Mouse (Mus musculus) adrenal gland (tissue): ENCODE data around the gene B230118H07Rik.

ENCODE experiments used
- intact Hi-C: fragments of 180-260 bp; cut with DNase I; formaldehyde crosslinking; loops from one replicate; pipeline ENCODE4 v1.15.1; 2025

Gene B230118H07Rik

DNA sequence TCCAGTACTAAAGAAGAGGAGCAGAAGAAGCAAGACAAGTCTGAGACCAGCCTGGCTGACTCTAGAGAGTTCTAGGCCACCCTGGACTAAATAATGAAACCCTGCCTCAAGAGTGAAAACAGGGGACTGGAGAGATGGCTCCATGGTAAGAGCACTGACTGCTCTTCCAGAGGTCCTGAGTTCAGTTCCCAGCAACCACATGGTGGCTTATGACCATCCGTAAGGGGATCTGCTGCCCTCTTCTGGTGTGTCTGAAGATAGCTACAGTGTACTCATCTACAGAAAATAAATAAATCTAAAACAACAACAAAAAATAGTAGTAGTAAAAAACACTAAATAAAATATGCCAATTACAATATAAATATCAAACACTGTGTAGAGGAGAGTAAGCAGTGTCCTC lies 3.5 kb downstream of the B230118H07Rik start:
- intact Hi-C loops = no loop called here

DNA sequence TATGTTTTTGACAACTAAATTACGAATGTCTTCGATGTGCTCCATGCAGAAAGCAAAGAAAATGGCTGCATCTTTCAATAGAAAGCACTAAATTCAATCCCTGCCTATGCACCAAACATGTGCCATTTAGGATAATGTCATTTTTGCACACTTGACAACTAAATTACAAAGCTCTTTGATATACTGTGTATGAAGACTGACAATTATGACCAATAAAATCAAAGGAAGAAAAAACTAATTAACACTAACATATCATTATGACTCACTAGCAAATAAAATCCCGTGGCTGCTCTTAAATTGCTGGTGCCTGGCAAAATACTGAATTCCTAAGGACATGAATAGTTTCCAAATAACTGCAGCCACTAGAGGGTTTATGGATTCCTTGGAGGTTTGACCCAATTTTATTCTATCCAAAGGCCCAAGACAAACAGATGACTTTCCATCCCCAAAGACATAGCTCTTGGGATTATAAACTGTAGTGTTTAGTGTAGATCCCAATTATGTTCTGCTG lies 9.4 kb downstream of the B230118H07Rik start:
- intact Hi-C loops = no loop called here

DNA sequence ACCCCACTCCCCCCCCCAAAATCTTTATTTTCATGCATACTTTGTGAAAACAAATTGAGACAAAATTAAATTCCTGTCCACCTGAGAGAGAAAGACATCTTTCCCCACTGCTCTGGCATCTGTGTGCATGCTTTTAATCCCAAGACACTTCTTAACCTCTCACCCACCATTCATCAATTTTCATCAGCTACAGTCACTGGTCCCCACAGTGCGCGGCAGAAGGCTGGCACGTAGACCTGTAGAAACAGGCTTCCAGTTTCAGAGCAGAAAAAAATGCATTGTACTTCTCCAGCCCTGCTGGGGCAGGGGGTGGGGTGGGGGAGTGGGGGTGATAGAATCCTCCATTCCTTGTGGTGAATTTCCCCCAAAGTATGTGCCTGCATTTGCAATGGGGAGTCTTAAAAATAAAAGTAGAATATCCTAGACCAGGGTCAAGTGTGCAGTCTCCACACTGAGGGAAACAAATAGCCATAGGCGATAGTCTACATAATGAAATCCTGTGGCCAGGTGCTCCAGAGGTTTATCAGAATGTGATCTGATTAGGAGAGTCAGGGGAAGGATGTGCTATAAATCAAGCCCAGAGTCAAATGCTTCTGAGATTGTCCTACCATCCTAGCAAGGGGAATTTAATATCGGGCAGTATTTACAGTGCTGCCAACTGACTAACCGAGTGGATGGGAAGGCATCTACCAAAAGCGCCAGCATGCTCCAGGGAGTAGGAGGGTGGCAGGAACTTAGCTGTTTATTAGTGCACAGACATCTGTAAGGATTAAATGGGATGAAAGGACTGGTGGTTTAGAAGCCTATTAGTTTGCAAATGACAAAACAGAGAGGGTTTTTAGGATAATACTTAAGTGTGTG lies 10.1 kb downstream of the B230118H07Rik start:
- intact Hi-C loops = no loop called here

DNA sequence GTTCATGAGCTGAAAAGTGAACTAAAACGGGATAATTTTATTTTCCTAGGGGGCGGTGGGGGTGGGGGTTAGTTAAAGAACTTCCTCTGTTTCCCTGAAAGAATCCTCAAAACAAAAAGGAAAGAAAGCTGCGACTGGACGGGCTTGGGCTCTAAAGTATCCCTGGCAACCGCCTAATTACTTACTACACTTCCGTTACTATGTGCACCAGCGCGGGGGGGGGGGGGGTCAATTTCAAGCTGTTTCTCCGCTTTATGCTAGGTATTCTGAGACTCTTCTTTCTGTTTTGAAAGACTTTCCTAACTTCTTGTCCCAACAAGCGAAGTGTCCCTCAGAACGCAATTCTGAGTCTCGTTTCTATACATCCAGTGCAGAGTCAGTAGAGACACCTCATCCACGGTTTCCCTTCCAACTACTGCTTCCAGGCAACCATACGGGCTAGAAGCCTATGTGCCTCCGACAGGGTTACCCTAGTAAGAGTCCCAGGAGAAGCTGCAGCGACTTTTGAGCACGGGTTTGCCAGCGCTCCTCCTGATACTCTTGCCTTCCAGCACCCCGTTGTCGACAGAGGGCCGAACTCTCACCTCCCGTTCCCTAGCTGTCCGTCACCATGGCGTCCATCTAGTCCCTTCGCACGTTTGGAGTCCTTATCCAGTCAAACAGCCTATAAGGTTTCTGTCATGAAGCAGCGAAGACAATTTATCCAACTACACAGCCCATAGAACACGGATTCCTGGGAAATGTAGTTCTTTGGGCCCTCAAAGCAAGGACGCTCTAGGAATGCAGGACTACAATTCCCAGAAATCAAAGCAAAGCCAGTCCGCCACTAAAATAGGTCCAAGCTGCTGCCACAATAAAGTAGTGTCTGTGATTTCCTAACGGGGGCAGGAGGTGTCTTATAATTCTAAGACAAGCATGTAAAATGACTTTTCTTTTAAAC lies 20.8 kb downstream of the B230118H07Rik start:
- intact Hi-C loops = no loop called here

DNA sequence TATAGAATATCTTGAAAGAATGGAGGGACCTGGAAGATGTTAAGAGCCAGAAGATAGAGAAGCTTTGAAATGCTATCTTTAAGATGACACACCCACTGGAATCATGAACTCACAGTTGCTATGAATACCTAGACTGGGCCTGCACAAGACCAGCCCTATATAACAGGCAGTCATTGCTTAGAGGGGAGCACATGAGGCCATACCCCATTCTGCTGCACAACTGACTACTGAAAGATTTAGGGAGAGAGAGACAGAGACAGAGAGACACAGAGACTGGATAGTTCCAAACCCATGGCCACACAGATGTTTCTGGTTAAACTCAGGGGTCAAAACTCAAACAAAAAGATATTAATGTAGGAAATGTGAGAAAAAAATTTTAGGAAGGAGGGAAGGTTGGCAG lies 22.1 kb downstream of the B230118H07Rik start:
- intact Hi-C loops = no loop called here

DNA sequence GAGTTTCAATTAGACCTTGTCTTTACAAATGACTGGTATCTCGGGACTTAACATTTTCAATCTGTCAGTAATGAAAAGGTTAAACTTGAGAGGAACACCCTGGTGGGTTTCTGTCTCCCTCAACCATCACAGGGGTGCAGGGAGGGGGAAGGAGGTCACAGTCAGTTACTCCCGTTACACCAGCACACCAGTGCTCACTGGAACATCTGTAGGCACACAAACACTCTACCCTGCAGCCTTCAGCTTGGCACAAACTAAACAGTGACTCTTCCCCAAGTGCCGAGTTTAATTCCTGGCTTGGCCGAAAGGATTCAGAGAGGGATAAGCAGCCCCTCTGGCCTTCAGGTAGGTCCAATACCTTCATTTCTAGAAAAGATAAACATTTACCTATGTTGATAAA lies 24.8 kb downstream of the B230118H07Rik start, which contains the start of gene Rag2:
Gene Rag2, plus strand, starts transcription at position 193 of the 400 bp plus-strand sequence.
- intact Hi-C loops = no loop called here

DNA sequence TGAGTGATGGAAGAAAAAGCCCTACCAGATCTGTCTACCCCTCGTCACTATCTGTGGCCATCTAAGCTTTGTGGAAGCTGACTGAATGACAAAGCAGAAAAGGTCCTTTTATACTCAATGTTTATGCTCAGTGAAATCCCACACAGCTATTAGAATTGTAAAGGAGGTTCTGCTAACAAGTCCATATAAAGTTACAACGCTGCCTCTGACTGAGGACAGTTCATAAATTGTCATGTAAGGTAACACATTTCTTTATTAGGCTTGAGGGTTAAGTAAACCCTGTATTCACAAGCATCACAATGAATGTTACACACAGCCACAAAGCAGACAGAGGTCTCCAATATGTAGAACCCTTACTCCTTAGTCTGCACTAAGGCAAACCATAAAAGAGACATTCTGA lies 25.3 kb downstream of the B230118H07Rik start:
- intact Hi-C loops = no loop called here

DNA sequence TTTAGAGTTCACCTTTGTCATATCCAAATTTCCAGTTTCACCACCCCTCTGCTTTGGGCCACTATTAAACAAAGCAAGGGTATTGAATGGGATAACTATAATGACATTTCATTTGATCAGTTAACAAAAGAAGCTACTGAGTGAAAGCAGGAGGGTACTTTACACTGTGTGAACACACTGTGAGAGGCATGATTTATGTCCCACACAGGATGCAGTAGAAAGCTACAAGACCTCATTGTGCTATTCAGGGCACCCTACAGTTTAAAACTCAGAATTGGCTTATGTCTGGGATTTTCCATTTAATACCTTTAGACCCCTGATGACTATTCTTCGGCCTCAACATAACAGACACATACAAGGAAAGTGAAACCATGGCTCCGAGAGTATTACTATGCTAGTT lies 26.3 kb downstream of the B230118H07Rik start:
- intact Hi-C loops = no loop called here

DNA sequence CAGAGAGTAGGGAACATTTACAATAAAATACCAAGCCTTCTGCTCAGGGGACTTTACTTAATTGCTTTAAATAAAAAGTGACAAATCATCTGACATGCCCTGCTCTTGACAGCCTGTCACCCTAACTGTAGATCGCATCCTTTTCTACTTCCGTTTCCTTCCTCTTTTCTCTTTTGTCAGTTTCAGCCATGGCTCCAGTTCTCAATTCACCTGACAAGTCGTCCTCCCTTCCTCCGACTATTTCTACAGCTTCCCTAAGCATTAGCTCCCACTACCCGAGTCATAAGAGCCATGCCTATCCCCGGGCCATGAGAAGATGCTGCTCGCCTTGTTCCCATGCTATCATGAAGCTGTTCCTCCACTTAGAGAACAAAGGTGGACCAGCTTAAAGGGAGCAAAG lies 27.7 kb downstream of the B230118H07Rik start:
- intact Hi-C loops = no loop called here

DNA sequence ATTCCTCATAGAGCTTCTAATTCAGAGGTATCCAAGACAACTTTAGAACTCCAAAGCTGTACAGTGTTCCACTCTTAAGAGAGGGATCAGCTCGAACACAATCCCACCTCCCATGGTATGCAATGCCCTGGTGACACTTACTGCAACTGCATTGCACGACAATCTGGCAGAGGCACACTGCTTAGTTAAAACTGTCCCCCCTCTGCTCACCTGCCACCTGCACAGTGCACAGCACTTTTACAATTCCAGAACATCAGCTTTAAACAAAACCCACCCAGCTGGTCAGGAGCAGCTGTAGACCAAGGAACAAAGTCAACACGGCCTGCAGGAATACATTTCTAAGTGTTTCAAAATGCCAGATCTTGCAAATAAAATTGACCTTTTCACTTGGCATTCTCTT lies 28.4 kb downstream of the B230118H07Rik start:
- intact Hi-C loops = no loop called here

DNA sequence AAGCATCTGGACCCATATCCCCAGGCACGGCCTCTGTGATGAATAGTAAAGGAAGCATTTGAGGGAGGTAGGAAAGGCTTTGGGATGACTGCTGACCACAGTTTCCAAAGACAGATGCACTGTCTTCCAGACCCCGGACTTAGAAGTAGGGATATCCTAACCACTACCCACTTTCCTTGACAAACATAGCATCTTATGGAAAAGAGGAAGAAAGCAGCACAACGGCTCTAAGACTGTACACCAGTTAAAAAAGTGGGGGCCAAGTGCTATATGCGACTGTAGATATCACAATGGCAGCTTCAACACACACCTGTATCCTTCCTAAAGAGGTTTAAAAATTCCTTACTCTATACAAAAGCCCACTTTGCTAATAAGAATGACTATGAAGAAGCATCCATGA lies 31.0 kb downstream of the B230118H07Rik start:
- intact Hi-C loops = no loop called here

DNA sequence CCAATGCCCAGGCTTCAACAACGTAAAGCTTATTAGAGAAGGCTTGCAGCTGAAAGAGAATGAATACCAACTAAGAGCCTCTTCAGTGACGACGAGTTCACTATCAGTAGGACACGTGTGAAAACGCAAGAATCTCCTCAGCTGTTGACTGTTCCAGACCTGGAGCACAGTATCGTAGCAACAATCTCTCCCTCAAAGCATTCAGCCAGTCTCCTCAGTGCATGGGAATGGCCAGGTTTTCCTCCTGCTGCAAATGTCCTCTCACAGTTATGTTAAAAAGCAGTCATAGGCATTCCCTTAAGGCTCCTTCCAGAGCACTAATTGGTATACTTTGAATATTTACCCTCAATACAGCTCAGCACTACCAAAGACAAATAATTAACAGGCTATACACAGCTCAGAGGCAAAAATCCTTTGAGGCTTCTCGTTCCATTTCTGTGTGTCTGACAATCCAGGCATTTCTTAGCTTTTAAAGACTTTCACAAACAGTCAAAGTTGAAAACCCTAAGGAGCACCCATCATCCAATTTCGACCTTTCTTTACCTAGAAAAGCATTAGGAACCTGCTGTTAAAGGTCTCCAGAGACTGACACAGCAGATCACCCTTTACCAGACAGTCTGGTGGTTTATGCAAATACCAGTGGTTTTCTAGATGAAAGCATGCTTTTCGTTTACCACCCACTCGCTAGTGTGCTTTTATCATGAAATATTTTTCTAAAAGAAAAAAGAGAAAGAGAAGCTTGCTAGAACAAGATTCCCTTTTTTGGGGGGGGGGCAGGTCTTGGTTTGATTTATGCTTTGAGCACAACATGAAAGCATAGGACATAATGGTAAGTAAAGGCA lies 33.6 kb downstream of the B230118H07Rik start:
- intact Hi-C loops = no loop called here

DNA sequence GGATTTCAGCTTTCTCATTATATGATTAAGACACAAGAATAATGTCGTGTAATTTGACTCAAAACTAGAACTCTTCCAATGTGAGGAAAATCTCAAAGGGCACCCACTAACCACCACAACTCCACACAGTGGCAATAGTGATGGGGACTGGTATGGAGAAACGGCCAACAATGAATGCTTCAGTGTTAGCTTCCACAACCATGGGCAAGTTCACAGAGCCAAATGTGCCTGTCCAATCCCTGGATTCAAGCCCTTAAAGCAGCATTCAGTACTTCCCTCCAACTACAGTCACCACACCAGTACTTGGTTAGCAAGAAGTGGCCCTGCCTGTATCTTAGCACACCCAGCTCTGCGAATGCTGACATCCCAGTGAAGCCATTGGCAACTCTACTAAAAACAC lies 38.5 kb downstream of the B230118H07Rik start:
- intact Hi-C loops = no loop called here

DNA sequence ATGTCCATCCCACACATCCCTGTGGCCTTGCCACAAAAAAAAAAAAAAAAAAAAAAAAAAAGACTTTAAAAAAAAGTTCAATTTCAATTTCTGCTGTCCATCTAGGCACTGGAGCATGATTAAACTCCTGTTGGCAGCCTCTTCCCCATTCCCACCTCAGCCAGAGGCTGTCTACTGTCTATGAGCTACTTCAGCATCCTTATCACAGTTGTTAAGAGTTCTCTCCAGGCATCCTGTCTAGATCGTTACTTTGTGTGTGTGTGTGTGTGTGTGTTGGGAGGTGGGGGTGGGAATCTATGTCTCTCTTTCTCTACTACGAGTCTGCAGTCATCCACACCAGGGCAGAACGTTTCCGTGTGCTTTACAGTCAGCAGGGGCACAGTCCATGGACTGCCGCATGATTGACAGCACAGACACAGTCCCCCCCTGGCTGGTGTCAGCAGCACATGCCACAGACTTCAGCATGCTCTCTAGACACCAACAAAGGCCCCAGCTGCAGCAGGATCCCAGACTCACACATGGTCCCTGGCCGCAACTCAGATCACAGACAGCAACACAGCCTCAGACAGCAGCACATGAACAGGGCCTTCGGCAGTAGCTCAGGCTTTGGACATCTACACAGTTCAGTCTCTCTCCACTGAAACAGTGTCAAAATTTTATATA lies 41.0 kb downstream of the B230118H07Rik start:
- intact Hi-C loops = no loop called here

DNA sequence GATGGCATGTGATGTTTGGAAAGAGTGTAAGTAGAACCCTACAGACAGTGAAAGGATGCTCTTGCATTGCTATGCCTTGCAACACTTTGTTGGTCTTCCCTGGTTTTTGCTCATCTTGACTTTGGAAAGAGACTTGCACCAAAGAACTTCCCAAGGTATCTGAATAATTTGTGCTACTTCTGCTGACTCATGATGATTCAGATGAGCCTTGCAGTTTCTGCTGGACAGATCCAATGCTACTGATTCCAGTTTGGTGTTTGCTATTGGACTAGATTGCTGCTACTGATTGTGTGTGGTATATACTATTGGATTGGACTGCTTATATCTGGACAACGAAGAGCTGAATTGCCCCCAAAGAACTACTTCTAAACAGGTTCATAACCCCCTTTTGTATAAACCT lies 46.2 kb downstream of the B230118H07Rik start:
- intact Hi-C loops = no loop called here

DNA sequence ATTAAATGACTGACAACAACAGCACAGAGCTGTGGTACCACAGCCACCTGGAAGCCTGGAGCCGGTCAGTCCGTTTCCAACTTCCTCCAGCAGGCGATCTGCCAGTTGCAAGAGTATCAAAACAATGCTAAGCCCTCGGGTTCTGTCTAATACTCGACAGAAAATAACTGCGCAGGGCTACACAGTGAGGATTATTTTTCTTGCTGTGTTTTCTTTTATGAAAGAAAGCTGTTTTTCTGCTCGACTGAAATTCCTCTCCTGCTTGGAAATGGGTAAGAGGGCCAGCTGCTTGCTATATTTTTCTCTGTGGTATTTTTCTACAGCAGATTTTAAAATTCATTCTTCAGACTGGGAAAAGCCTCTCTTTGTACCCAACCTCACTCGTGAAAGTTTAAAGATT lies 48.6 kb downstream of the B230118H07Rik start:
- intact Hi-C loops = no loop called here

DNA sequence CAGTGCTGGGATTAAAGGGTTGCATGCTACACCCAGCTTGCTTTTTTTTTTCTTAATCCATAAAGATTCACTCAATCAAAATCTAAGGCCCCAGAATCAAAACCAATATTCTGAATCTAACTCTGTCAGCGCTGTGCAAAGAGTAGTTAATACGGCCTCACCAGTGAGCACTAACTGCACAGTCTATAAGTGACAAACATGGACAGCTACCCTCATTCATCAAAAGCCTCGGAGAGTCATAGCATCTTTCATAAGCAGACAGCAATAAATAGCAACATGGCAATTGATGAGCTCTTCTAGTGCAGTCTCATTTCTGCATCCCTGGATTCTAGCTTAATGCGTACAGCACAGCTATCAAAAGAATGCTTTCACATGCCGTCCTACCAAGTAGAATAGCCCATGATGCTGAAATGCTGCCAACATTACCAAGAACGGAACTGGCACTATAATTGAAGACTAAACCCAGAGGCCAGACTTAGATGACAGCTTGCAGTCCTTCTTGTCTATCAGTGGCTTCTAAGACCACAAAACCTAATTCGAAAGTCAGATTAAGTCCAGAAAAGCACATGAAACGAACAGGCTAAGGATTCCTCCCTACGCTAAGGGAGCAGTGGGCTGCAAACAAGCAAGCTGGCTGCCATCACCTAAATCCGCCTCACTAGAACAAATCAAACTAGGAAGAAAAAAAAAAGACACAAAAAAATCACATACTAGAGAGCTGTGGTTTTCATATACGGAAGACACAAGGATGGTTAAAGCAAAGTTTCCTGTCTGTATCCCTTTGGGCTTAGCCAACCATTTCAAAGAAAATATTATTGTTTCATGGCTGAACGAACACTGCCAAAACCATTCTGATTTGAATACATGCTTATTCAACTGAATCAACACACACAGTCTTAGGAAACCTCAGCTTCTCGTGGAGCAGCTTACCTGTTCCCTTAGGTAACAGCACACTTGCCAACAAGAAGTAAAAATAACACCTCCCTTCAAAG lies 50.8 kb downstream of the B230118H07Rik start:
- intact Hi-C loops = no loop called here

DNA sequence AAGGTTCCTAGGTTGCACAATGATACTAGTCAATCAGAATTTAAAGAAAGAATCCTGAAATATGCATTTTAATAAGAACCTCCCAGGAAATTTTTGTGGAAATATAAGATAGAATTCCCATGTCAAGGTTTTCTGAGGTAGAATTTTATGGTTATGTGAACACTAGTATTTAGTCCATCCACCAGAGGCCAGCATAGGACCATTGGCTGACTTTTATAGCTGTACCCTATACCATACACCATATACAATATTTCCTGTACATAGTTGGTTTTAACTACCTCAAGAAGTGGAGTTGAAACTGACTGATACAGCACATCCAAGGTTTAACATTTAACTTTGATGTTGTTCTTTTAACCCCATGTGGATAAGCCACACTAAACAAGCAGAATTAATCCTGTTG lies 52.1 kb downstream of the B230118H07Rik start:
- intact Hi-C loops = no loop called here

DNA sequence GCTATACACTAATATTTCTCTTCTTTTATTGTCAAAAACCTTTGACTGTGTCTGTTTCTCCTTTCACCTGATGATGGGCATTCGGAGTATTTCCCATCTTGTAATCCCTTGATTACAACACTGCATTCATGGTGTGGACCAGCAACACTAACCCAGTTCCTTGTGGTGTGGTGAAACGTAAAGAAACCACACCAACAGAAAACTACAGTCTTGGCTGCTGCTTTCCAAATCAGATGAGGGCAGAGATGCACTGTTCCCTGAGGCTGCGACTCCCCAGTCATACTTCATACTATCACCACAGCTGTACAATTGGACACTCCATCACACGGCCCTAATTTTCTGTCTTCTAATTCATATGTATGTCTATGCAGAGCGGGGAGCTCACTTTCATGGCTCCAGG lies 54.7 kb downstream of the B230118H07Rik start:
- intact Hi-C loops = no loop called here
